Mouse (Mus musculus) skeletal muscle tissue, adult 2 months (tissue): ENCODE results near the gene Apoh.

Experiments used
- DNase-seq: peaks from one replicate; pipeline ENCODE4 v3.0.0-alpha.2; 2012; ENCODE audit warnings: low read depth, low spot score

The Apoh gene

DNA sequence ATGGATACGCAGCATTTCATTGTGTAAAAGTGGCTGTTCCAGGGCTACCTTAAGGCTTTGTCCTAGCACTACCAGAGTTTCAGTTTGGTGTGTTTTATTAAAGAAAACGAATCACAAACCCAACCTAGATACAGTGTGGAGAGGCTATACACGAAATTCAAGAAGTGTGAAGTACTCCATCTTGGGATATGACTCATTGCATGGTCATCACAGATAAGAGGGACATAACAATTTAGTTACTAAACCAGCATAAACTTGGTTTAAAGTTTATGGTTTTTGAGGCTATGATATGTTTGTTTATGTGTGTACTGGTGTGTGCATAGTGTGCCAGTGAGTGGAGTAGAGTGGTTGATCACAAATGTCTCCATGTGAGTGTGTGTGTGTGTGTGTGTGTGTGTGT is 116.4 kb downstream of the Apoh start:
- DNase-seq: no peak
